Mouse (Mus musculus): ENCODE data around the gene Acad11. TPM values are rescaled to one million over a fixed set of nuclear protein-coding genes. Genes with fewer than 3 reads are reported as not detected.

Gene Acad11
- polyA plus RNA-seq, 1 experiment from 2014 or later = 17.6 TPM

DNA sequence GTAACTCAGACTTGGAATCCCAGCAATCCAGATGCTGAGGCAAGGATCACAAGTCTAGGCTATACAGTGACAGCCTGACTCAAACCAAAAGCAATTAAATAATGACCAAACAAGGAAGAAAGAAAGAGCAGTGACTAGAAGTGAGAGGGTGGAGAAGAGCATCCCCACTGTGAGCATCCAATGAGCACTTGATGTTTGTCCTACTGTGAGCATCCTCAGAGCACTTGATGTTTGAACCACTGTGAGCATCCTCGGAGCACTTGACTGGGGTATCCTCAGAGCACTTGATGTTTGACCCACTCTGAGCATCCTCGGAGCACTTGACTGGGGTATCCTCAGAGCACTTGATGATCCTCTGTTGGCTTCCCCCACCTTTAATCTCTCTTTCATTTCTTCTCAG is 41.8 kb downstream of the Acad11 start:
- 0 out of 2 replicates have a peak, but pooled peaks cover 9% of the 10 kb centered on the region for H3K4me1 ChIP-seq (replicated peaks; ENCODE audit: insufficient read depth, low read length)
- no peak for TF ChIP-seq CTCF (IDR thresholded peaks at IDR 0.05; ENCODE audit: low read depth)
- no peak overlapping the region for H3K4me3 ChIP-seq (replicated peaks; ENCODE audit: low read depth, low read length)
- H3K4me2 ChIP-seq (ENCODE audit: low read length) = no peak overlapping the region
- 91% methylated on average over 2 of the region's 2 CpGs for WGBS
- no peak overlapping the region for H3K27ac ChIP-seq
- H3K36me3 ChIP-seq (ENCODE audit: insufficient read depth, low read length) = no peaks in the 10 kb centered on the region
- DNase-seq (ENCODE audit: low spot score) = no peak
- H3K9me3 ChIP-seq (replicated peaks; ENCODE audit: low read length) = no peaks in the 10 kb centered on the region
- no peaks in the 10 kb centered on the region for H3K27me3 ChIP-seq (ENCODE audit: insufficient read depth, low read length)
- no peak for ATAC-seq (replicated peaks; ENCODE audit: low FRiP score, low read depth)
- no peak overlapping the region for H3K9ac ChIP-seq (ENCODE audit: low read depth, low read length)

DNA sequence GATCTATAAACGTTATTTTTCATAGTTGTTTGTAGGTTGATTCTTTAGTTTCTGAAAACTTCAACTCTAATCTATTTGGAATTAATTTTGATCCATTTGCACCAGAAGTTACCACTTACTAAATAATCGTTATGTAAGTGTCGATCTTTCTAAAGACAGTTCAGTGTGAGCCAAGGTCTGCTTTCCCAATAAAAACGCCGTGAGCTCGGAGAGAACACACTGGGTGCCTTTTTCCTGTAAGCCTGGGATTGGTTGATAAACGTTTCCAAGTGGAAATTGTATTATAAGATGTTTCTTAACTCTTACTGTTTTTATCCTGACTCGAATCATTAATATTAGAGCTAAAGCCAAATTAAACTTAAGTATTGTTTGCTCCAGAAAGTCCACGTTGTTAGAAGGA is 43.8 kb downstream of the Acad11 start:
- Histone ChIP-seq H3K36me3 (ENCODE audit: insufficient read depth, low read length) (no peaks in the 10 kb centered on the region), H3K4me1 (replicated peaks; ENCODE audit: insufficient read depth, low read length) (0 out of 2 replicates have a peak, but pooled peaks cover 5% of the 10 kb centered on the region), H3K9ac (ENCODE audit: low read depth, low read length) (no peak overlapping the region), H3K4me3 (replicated peaks; ENCODE audit: low read depth, low read length) (no peak overlapping the region), H3K4me2 (ENCODE audit: low read length) (no peak overlapping the region), H3K9me3 (replicated peaks; ENCODE audit: low read length) (no peaks in the 10 kb centered on the region), H3K27me3 (ENCODE audit: insufficient read depth, low read length) (no peaks in the 10 kb centered on the region), H3K27ac (no peak overlapping the region)
- no peak for ATAC-seq (replicated peaks; ENCODE audit: low FRiP score, low read depth)
- no peak for DNase-seq (ENCODE audit: low spot score)
- TF ChIP-seq CTCF (IDR thresholded peaks at IDR 0.05; ENCODE audit: low read depth) = no peak
- WGBS = 65% methylated on average over 9 of the region's 9 CpGs

DNA sequence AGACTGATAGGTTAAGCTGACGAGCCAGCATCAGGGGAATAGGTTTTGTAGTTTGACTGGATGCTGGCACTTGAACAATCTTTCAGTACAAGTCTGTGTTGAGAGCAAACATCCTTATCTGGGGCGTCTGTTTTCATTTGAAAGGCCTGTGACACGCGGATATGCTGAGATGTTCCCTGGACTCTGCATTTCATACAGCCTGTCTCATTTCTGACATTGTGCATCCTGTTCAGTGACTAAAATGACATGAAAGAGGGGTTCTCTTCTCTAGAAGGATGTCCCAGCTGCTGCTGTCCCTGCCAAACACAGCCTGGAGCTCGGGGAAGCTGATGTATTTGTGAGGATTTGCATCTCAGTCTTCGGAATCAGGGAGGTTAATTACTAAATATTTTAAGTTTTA is 44.3 kb downstream of the Acad11 start:
- ATAC-seq (replicated peaks; ENCODE audit: low FRiP score, low read depth) = no peak
- no peak overlapping the region for H3K27ac ChIP-seq

DNA sequence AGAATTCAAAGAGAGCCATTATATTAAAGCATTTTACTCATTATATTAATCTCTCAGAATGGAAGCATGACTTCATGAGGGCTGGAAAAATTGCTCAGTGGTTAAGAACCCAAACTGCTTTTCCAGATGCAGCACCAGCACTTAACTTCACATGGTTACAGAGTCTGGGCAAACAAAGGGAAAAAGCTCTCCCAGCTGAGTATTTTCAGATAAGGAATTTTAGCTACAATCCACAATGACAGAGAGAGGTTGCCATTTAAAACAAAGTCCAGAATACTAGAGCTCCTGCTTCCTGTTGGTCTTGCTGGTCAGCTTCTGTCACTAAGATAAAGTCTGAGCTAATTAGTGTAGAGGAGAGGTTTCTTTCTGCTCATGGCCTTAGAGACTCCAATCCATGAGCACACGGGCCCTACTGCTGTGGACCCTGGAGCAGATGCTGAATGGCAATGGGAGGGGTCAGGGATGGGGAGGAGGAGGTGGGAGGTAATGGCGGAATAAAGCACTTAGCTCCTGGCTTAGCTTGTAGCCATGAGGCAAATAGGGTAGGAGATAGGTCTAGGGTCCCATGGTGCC is 45.5 kb downstream of the Acad11 start:
- TF ChIP-seq CTCF (IDR thresholded peaks at IDR 0.05; ENCODE audit: low read depth) = no peak
- Histone ChIP-seq H3K4me2 (ENCODE audit: low read length) (no peak overlapping the region), H3K36me3 (ENCODE audit: insufficient read depth, low read length) (no peaks in the 10 kb centered on the region), H3K27ac (no peak overlapping the region), H3K4me1 (replicated peaks; ENCODE audit: insufficient read depth, low read length) (no peaks in the 10 kb centered on the region), H3K9me3 (replicated peaks; ENCODE audit: low read length) (no peaks in the 10 kb centered on the region), H3K4me3 (replicated peaks; ENCODE audit: low read depth, low read length) (no peak overlapping the region), H3K9ac (ENCODE audit: low read depth, low read length) (no peak overlapping the region), H3K27me3 (ENCODE audit: insufficient read depth, low read length) (no peaks in the 10 kb centered on the region)
- 82% methylated on average over 2 of the region's 2 CpGs for WGBS
- ATAC-seq (replicated peaks; ENCODE audit: low FRiP score, low read depth) (no peak), DNase-seq (ENCODE audit: low spot score) (peak; percentile 51)

More for the DNA sequence above, 44.3 kb downstream of the Acad11 start:
- Histone ChIP-seq H3K27me3 (ENCODE audit: insufficient read depth, low read length) (no peaks in the 10 kb centered on the region), H3K4me3 (replicated peaks; ENCODE audit: low read depth, low read length) (no peak overlapping the region), H3K4me1 (replicated peaks; ENCODE audit: insufficient read depth, low read length) (no peaks in the 10 kb centered on the region), H3K9ac (ENCODE audit: low read depth, low read length) (no peak overlapping the region), H3K9me3 (replicated peaks; ENCODE audit: low read length) (no peaks in the 10 kb centered on the region), H3K4me2 (ENCODE audit: low read length) (no peak overlapping the region), H3K36me3 (ENCODE audit: insufficient read depth, low read length) (no peaks in the 10 kb centered on the region)
- WGBS = 61% methylated on average over 6 of the region's 6 CpGs
- peak; percentile 44 for DNase-seq (ENCODE audit: low spot score)
- no peak for TF ChIP-seq CTCF (IDR thresholded peaks at IDR 0.05; ENCODE audit: low read depth)

DNA sequence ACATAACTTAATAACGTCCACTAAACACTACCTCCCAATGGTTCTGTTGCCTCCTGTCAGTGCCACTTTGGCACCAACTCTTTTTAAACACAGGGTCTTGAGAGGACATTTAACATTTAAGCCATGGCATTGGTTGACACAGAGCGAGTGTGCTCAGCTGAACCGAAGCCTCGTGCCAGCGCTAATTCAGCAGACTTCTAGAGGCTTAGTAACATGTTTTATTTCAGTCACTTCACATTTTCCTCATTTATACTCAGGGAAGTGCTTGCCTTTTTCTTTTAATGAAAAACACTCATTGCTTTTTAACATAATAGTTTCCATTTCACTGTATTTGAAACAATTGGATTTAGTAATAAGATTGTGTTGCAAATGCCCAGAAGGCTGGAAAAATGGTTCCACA is 46.0 kb downstream of the Acad11 start:
- ATAC-seq (replicated peaks; ENCODE audit: low FRiP score, low read depth) = no peak
- 90% methylated on average over 5 of the region's 5 CpGs for WGBS

DNA sequence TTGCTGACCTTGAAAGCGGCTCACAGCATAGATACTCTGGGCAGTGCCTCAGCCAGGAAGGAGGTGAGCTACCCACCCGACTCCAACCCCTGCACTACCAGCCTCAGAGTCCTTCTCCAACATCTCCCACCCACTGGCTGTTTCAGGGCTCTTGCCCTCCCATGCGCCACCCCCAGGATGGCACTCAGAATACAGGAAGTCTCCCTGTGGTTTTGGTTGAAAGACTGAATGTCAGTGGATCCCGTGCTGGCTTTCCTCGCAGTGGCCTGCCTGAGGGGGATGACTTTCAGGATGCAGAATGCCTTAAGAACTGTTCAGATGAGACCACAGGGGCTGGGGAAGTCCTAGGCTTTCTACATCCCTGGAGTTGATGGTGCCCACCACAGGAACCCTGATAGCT is 59.9 kb downstream of the Acad11 start:
- peak; percentile 40; the same call in 1 of the 2 replicates for TF ChIP-seq CTCF (IDR thresholded peaks at IDR 0.05; ENCODE audit: low read depth)
- DNase-seq (ENCODE audit: low spot score) (peak; percentile 72), ATAC-seq (replicated peaks; ENCODE audit: low FRiP score, low read depth) (peak; percentile 58)
- Histone ChIP-seq H3K4me3 (replicated peaks; ENCODE audit: low read depth, low read length) (no peak overlapping the region), H3K9me3 (replicated peaks; ENCODE audit: low read length) (no peaks in the 10 kb centered on the region), H3K9ac (ENCODE audit: low read depth, low read length) (no peak overlapping the region), H3K4me2 (ENCODE audit: low read length) (0 out of 2 replicates have a peak overlapping the region, but pooled peaks have one; percentile 1), H3K27me3 (ENCODE audit: insufficient read depth, low read length) (no peaks in the 10 kb centered on the region), H3K36me3 (ENCODE audit: insufficient read depth, low read length) (no peaks in the 10 kb centered on the region), H3K4me1 (replicated peaks; ENCODE audit: insufficient read depth, low read length) (peaks cover 5% of the 10 kb centered on the region), H3K27ac (peak overlapping the region; percentile 60; the same call in 1 of the 2 replicates)
- 25% methylated on average over 5 of the region's 5 CpGs for WGBS

More for the DNA sequence above, 46.0 kb downstream of the Acad11 start:
- Histone ChIP-seq H3K4me2 (ENCODE audit: low read length) (no peak overlapping the region), H3K4me3 (replicated peaks; ENCODE audit: low read depth, low read length) (no peak overlapping the region), H3K36me3 (ENCODE audit: insufficient read depth, low read length) (no peaks in the 10 kb centered on the region), H3K4me1 (replicated peaks; ENCODE audit: insufficient read depth, low read length) (no peaks in the 10 kb centered on the region), H3K27me3 (ENCODE audit: insufficient read depth, low read length) (no peaks in the 10 kb centered on the region), H3K27ac (no peak overlapping the region), H3K9me3 (replicated peaks; ENCODE audit: low read length) (no peaks in the 10 kb centered on the region), H3K9ac (ENCODE audit: low read depth, low read length) (no peak overlapping the region)
- no peak for TF ChIP-seq CTCF (IDR thresholded peaks at IDR 0.05; ENCODE audit: low read depth)
- DNase-seq (ENCODE audit: low spot score) = no peak

Data from kidney, postnatal 0 days (tissue).